Mouse (Mus musculus) stomach, embryonic 16.5 days (tissue): ENCODE measurements at regions not wholly inside any gene's neighbourhood (a gene's known extent, or its start where the extent isn't known, plus 50 kb on each side); places are given as distances from the start of the nearest gene placed in this dataset.

Experiments
- ATAC-seq: fragments of 200-750 bp; cut with Nextera tagmentation; 2 replicates; pipeline ENCODE4 v1.8.0; 2017; ENCODE audit warnings: moderate number of reproducible peaks, moderate TSS enrichment; ENCODE audit not compliant: insufficient read depth, low FRiP score
- H3K27ac ChIP-seq: fragments of 300-500 bp; sonication (generic); 2 replicates; pipeline ENCODE4 v1.5.1; 2014; ENCODE audit warnings: low read length
- H3K27me3 ChIP-seq: fragments of 300-500 bp; sonication (generic); 2 replicates; pipeline ENCODE4 v1.6.1; 2014; ENCODE audit warnings: low read length, control low read depth, mixed read lengths; ENCODE audit not compliant: control insufficient read depth, insufficient read depth
- H3K36me3 ChIP-seq: fragments of 300-500 bp; sonication (generic); 2 replicates; pipeline ENCODE4 v1.6.1; 2014; ENCODE audit warnings: low read length; ENCODE audit not compliant: control insufficient read depth, insufficient read depth
- H3K4me1 ChIP-seq: fragments of 300-500 bp; sonication (generic); 2 replicates; pipeline ENCODE4 v1.6.1; 2014; ENCODE audit warnings: low read length, control low read depth, mixed read lengths; ENCODE audit not compliant: control insufficient read depth, insufficient read depth
- H3K4me2 ChIP-seq: fragments of 300-500 bp; sonication (generic); 2 replicates; pipeline ENCODE4 v1.6.1; 2014; ENCODE audit warnings: low read depth, low read length, mixed read lengths
- H3K4me3 ChIP-seq: fragments of 300-500 bp; sonication (generic); replicated peaks from 2 replicates; pipeline ENCODE4 v1.5.1; 2014; ENCODE audit warnings: mild to moderate bottlenecking, low read length
- H3K9ac ChIP-seq: fragments of 300-500 bp; sonication (generic); 2 replicates; pipeline ENCODE4 v1.6.1; 2014; ENCODE audit warnings: low read length
- H3K9me3 ChIP-seq: fragments of 300-500 bp; sonication (generic); replicated peaks from 2 replicates; pipeline ENCODE4 v1.6.1; 2016; ENCODE audit warnings: low read length, control low read depth; ENCODE audit not compliant: control insufficient read depth
- WGBS: fragments of 180-500 bp; shearing (Covaris S2); extraction: QIAGEN DNeasy Blood & Tissue Kit; methylation state at CpG from one replicate; pipeline ENCODE4 v1.1.7; 2014; 5-methylcytosine and 5-hydroxymethylcytosine counted together

- H3K36me3 ChIP-seq: no peaks in the 10 kb centered on the region
- no peak overlapping the region for H3K27ac ChIP-seq
- no peaks in the 10 kb centered on the region for H3K27me3 ChIP-seq
- H3K4me2 ChIP-seq: peak overlapping the region; percentile 22; the same call in 1 of the 2 replicates
- no peak overlapping the region for H3K9ac ChIP-seq
- H3K9me3 ChIP-seq: no peaks in the 10 kb centered on the region
- peak overlapping the region; percentile 5 for H3K4me3 ChIP-seq
- ATAC-seq: no peak
- peaks cover 9% of the 10 kb centered on the region; the same call in 1 of the 2 replicates for H3K4me1 ChIP-seq
- WGBS: 17% methylated on average over 18 of the region's 18 CpGs
These were observed 58.9 kb upstream of the Efna5 start for GRCm38 (mm10) chr17:62939930-62940572.

GRCm38 (mm10) chr17:62939171-62939570 lies 58.1 kb upstream of the Efna5 start:
- H3K9me3 ChIP-seq: no peaks in the 10 kb centered on the region
- no peak overlapping the region for H3K4me2 ChIP-seq
- ATAC-seq: no peak
- no peaks in the 10 kb centered on the region for H3K27me3 ChIP-seq
- 63% methylated on average over 4 of the region's 4 CpGs for WGBS
- H3K27ac ChIP-seq: no peak overlapping the region
- H3K36me3 ChIP-seq: no peaks in the 10 kb centered on the region
- H3K4me1 ChIP-seq: peaks cover 9% of the 10 kb centered on the region; the same call in 1 of the 2 replicates
- no peak overlapping the region for H3K4me3 ChIP-seq
- no peak overlapping the region for H3K9ac ChIP-seq
